Mouse (Mus musculus): ENCODE data around the gene Rasal1.
A peak's percentile ranks its signal among the peaks of the same experiment; 100 is the strongest.

The Rasal1 gene

GRCm38 (mm10) chr5:120696057-120696743, 47.6 kb downstream of the Rasal1 start:
- DNase-seq (ENCODE audit: low spot score), result no peak

- no peak for DNase-seq (ENCODE audit: low spot score)
Measured at GRCm38 (mm10) chr5:120696865-120697264, 48.3 kb downstream of the Rasal1 start.

- DNase-seq (ENCODE audit: low spot score), result no peak
Measured at GRCm38 (mm10) chr5:120698181-120698580, 49.6 kb downstream of the Rasal1 start.

- DNase-seq (ENCODE audit: low spot score), result peak; percentile 73
Measured at GRCm38 (mm10) chr5:120698801-120699391, 50.3 kb downstream of the Rasal1 start.

GRCm38 (mm10) chr5:120700996-120701790, 52.6 kb downstream of the Rasal1 start:
- no peak for DNase-seq (ENCODE audit: low spot score)

GRCm38 (mm10) chr5:120702421-120702820, 53.8 kb downstream of the Rasal1 start:
- DNase-seq (ENCODE audit: low spot score), result no peak

- no peak for DNase-seq (ENCODE audit: low spot score)
Measured at GRCm38 (mm10) chr5:120702969-120703368, 54.4 kb downstream of the Rasal1 start.

- no peak for DNase-seq (ENCODE audit: low spot score)
Measured at GRCm38 (mm10) chr5:120703660-120704059, 55.0 kb downstream of the Rasal1 start.

- no peak for DNase-seq (ENCODE audit: low spot score)
Measured at GRCm38 (mm10) chr5:120704421-120704820, 55.8 kb downstream of the Rasal1 start.

GRCm38 (mm10) chr5:120706541-120706940, 57.9 kb downstream of the Rasal1 start:
- peak; percentile 49 for DNase-seq (ENCODE audit: low spot score)

GRCm38 (mm10) chr5:120706976-120707375, 58.4 kb downstream of the Rasal1 start:
- no peak for DNase-seq (ENCODE audit: low spot score)

GRCm38 (mm10) chr5:120710161-120710825, 61.7 kb downstream of the Rasal1 start:
- peak; percentile 72 for DNase-seq (ENCODE audit: low spot score)

- DNase-seq (ENCODE audit: low spot score), result peak; percentile 50
Measured at GRCm38 (mm10) chr5:120710826-120711248, 62.2 kb downstream of the Rasal1 start.

- peak; percentile 70 for DNase-seq (ENCODE audit: low spot score)
Measured at GRCm38 (mm10) chr5:120711416-120711815, 62.8 kb downstream of the Rasal1 start.

- no peak for DNase-seq (ENCODE audit: low spot score)
Measured at GRCm38 (mm10) chr5:120711827-120712226, 63.2 kb downstream of the Rasal1 start, which contains the start of gene Dtx1. TSS of gene Dtx1 (minus strand) at chr5:120711927.

GRCm38 (mm10) chr5:120712721-120713120, 64.1 kb downstream of the Rasal1 start:
- no peak for DNase-seq (ENCODE audit: low spot score)

GRCm38 (mm10) chr5:120714314-120714713, 65.7 kb downstream of the Rasal1 start:
- DNase-seq (ENCODE audit: low spot score), result peak; percentile 90

GRCm38 (mm10) chr5:120717136-120717535, 68.5 kb downstream of the Rasal1 start:
- DNase-seq (ENCODE audit: low spot score), result no peak

- DNase-seq (ENCODE audit: low spot score), result no peak
Measured at GRCm38 (mm10) chr5:120718600-120719378, 70.2 kb downstream of the Rasal1 start.

GRCm38 (mm10) chr5:120721005-120721404, 72.4 kb downstream of the Rasal1 start:
- DNase-seq (ENCODE audit: low spot score), result no peak

- no peak for DNase-seq (ENCODE audit: low spot score)
Measured at GRCm38 (mm10) chr5:120725811-120726455, 77.3 kb downstream of the Rasal1 start.

Data from retina, embryonic 14.5 days (tissue).